ENCODE assay signal across 10 mouse cellular contexts in the genomic region with DNA sequence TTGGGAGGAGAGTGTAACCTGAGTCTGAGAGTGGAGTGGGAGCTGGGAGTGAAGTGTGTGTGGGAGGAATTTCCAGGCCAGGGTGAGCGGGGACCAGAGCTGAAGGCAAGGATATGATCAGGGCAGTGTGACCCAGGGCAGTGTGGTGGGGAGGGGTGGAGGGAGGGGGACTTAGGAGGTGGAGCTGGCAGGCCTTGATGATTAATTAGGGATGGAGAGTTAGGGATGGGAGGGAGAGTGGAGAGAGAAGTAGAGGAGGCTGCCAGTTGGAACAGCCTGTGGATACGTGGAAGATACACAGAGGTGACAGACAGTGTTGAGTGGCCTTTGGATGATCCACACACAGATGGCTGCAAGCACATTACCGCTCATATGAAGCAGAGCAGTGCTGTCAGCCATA. TPM values are rescaled to one million over a fixed set of nuclear protein-coding genes. Genes with fewer than 3 reads are reported as not detected.
DNase-seq lines count a peak whose midpoint lies in the region; ATAC-seq and TF ChIP-seq lines count a peak whose summit lies in the region.
"Had no signal": no experiment of that assay in that cellular context is flagged by ENCODE, and none has a peak within 500 bp of the region (broad histone marks: within the 10 kb centered on the region; RNA-seq: fewer than 3 reads in every experiment).

No protein-coding gene starts in this region.

- TF ChIP-seq EP300 in heart, postnatal 0 days (IDR thresholded peaks at IDR 0.05; ENCODE audit: low read depth) = no peak

- TF ChIP-seq CTCF in heart, postnatal 0 days (IDR thresholded peaks at IDR 0.05; ENCODE audit: low read depth) = no peak

- WGBS in lung, embryonic 15.5 days = 22% methylated on average over 3 of the region's 3 CpGs
- 16% methylated on average over 3 of the region's 3 CpGs for whole genome bisulfite sequencing in heart, postnatal 0 days
- WGBS in midbrain, embryonic 15.5 days = 53% methylated on average over 3 of the region's 3 CpGs

- H3K4me2 ChIP-seq in lung, embryonic 15.5 days = no peak overlapping the region
- H3K4me2 ChIP-seq in heart, postnatal 0 days (ENCODE audit: low read depth, low read length) = no peak overlapping the region
- no peak overlapping the region for H3K4me2 ChIP-seq in midbrain, embryonic 15.5 days
- H3K4me2 ChIP-seq: midbrain, embryonic 12.5 days had no signal

- no peak for ATAC-seq in cerebellum, adult (ENCODE audit: insufficient number of reproducible peaks, low FRiP score, low TSS enrichment)
- ATAC-seq in lung, embryonic 15.5 days (ENCODE audit: borderline replicate concordance, extremely low read depth, low FRiP score, low TSS enrichment) = peak; percentile 73
- ATAC-seq in heart, postnatal 0 days (ENCODE audit: insufficient read depth, low read depth) = peak; percentile 45
- ATAC-seq in midbrain, embryonic 15.5 days (replicated peaks) = 0 out of 2 replicates have a peak, but pooled peaks have one; percentile 16

- peak overlapping the region; percentile 61 for H3K27ac ChIP-seq in lung, embryonic 15.5 days
- H3K27ac ChIP-seq in heart, postnatal 0 days (ENCODE audit: low read depth) = peak overlapping the region; percentile 54; the same call in 1 of the 2 replicates
- H3K27ac ChIP-seq in midbrain, embryonic 15.5 days = no peak overlapping the region
- H3K27ac ChIP-seq: midbrain, embryonic 12.5 days had no signal

- H3K4me3 ChIP-seq in lung, embryonic 15.5 days = no peak overlapping the region
- no peak overlapping the region for H3K4me3 ChIP-seq in heart, postnatal 0 days (ENCODE audit: low read depth, low read length)
- H3K4me3 ChIP-seq in midbrain, embryonic 15.5 days = no peak overlapping the region
- H3K4me3 ChIP-seq: midbrain, embryonic 12.5 days had no signal

- H3K4me1 ChIP-seq in lung, embryonic 15.5 days = peaks cover 56% of the 10 kb centered on the region
- peaks cover 31% of the 10 kb centered on the region for H3K4me1 ChIP-seq in heart, postnatal 0 days (ENCODE audit: control insufficient read depth, insufficient read depth)
- H3K4me1 ChIP-seq in midbrain, embryonic 15.5 days = peaks cover 59% of the 10 kb centered on the region

- H3K9me3 ChIP-seq in lung, embryonic 15.5 days = no peaks in the 10 kb centered on the region
- no peaks in the 10 kb centered on the region for H3K9me3 ChIP-seq in heart, postnatal 0 days (replicated peaks; ENCODE audit: control insufficient read depth, low read length)
- no peaks in the 10 kb centered on the region for H3K9me3 ChIP-seq in midbrain, embryonic 15.5 days
- H3K9me3 ChIP-seq: midbrain, embryonic 12.5 days had no signal

- no peaks in the 10 kb centered on the region; the same call in 1 of the 2 replicates for H3K36me3 ChIP-seq in lung, embryonic 15.5 days
- no peaks in the 10 kb centered on the region for H3K36me3 ChIP-seq in heart, postnatal 0 days (replicated peaks; ENCODE audit: control insufficient read depth, insufficient read depth, low read length)
- no peaks in the 10 kb centered on the region for H3K36me3 ChIP-seq in midbrain, embryonic 15.5 days (replicated peaks)

- DNase-seq in cerebellum, postnatal 14 days = peak; percentile 34 to 42
- no peak for DNase-seq in lung, adult 18-20 months
- peak; percentile 26 for DNase-seq in heart, postnatal 0 days (ENCODE audit: low spot score)
- no peak for DNase-seq in spleen, postnatal 10 days (ENCODE audit: low spot score in 2 of 2)
- DNase-seq in layer of hippocampus, adult 9-10 months (ENCODE audit: low spot score) = no peak
- DNase-seq: right cerebral cortex, postnatal 4 days had no signal

- H3K27me3 ChIP-seq in lung, embryonic 15.5 days = no peaks in the 10 kb centered on the region
- no peaks in the 10 kb centered on the region for H3K27me3 ChIP-seq in heart, postnatal 0 days (ENCODE audit: control insufficient read depth, insufficient read depth, low read length)
- H3K27me3 ChIP-seq in midbrain, embryonic 15.5 days (replicated peaks) = no peaks in the 10 kb centered on the region

- no peak overlapping the region for H3K9ac ChIP-seq in lung, embryonic 15.5 days
- no peak overlapping the region for H3K9ac ChIP-seq in heart, postnatal 0 days (replicated peaks; ENCODE audit: low read depth, low read length)
- H3K9ac ChIP-seq in midbrain, embryonic 15.5 days = no peak overlapping the region
- H3K9ac ChIP-seq: midbrain, embryonic 12.5 days had no signal

RNA-seq across cellular contexts. Expression of gene Hunk, which starts 38.1 kb away (rescaled TPM):
- 14.8 and 16.6 TPM in 2 replicates for polyA plus RNA-seq in lung, embryonic 15.5 days (2015; fragmentation: Nextera tagmentation; extraction: Ambion mirVana)
- total RNA-seq in heart, postnatal 0 days (2014; rRNA removed; ENCODE audit: low replicate concordance) = 3.3 and 7.7 TPM in 2 replicates
- polyA plus RNA-seq in heart, postnatal 0 days (2015; fragmentation: Nextera tagmentation; extraction: Ambion mirVana) = 1.4 and 1.6 TPM in 2 replicates
- polyA plus RNA-seq in midbrain, embryonic 15.5 days (2015; fragmentation: Nextera tagmentation; extraction: Ambion mirVana) = 7.3 TPM in 2 replicates

Comparison
In these comparisons a context has a peak if more than half of its experiments do, and no peak if none do; other contexts are left out.
1. DNase-seq: peak in cerebellum, postnatal 14 days (2 of 2) and heart, postnatal 0 days (single experiment); none in lung, adult 18-20 months (0 of 2), spleen, postnatal 10 days (0 of 2) and layer of hippocampus, adult 9-10 months (single experiment).